Mouse (Mus musculus): ENCODE measurements around the gene Ccdc153. TPM values are rescaled to one million over a fixed set of nuclear protein-coding genes. Genes with fewer than 3 reads are reported as not detected.
A peak's percentile ranks its signal among the peaks of the same experiment; 100 is the strongest.

Gene Ccdc153
- total and polyA plus RNA-seq, 2 experiments from 2014 or later = not detected

GRCm38 (mm10) chr9:44234479-44235427, 5.7 kb upstream of the Ccdc153 start:
- ATAC-seq (ENCODE audit: insufficient read depth, low read depth) = no peak
- Histone ChIP-seq H3K27ac (ENCODE audit: low read depth) (peak overlapping the region; percentile 69), H3K9me3 (replicated peaks; ENCODE audit: control insufficient read depth, low read length) (no peaks in the 10 kb centered on the region), H3K36me3 (replicated peaks; ENCODE audit: control insufficient read depth, insufficient read depth, low read length) (no peaks in the 10 kb centered on the region), H3K4me2 (ENCODE audit: low read depth, low read length) (peak overlapping the region; percentile 52), H3K9ac (replicated peaks; ENCODE audit: low read depth, low read length) (peak overlapping the region; percentile 49; the same call in 1 of the 2 replicates), H3K4me1 (ENCODE audit: control insufficient read depth, insufficient read depth) (peaks cover 21% of the 10 kb centered on the region), H3K27me3 (ENCODE audit: control insufficient read depth, insufficient read depth, low read length) (no peaks in the 10 kb centered on the region), H3K4me3 (ENCODE audit: low read depth, low read length) (peak overlapping the region; percentile 75)
- 0 out of 2 replicates have a peak, but pooled peaks have one; percentile 2 for TF ChIP-seq EP300 (IDR thresholded peaks at IDR 0.05; ENCODE audit: low read depth)
- no peak for TF ChIP-seq CTCF (IDR thresholded peaks at IDR 0.05; ENCODE audit: low read depth)
- peak; percentile 68 for DNase-seq (ENCODE audit: low spot score)
- WGBS = 20% methylated on average over 19 of the region's 19 CpGs

GRCm38 (mm10) chr9:44236601-44237000, 3.9 kb upstream of the Ccdc153 start:
- Histone ChIP-seq H3K9me3 (replicated peaks; ENCODE audit: control insufficient read depth, low read length) (no peaks in the 10 kb centered on the region), H3K36me3 (replicated peaks; ENCODE audit: control insufficient read depth, insufficient read depth, low read length) (no peaks in the 10 kb centered on the region), H3K4me3 (ENCODE audit: low read depth, low read length) (no peak overlapping the region), H3K4me2 (ENCODE audit: low read depth, low read length) (no peak overlapping the region), H3K27me3 (ENCODE audit: control insufficient read depth, insufficient read depth, low read length) (no peaks in the 10 kb centered on the region), H3K27ac (ENCODE audit: low read depth) (peak overlapping the region; percentile 6; the same call in 1 of the 2 replicates), H3K9ac (replicated peaks; ENCODE audit: low read depth, low read length) (no peak overlapping the region), H3K4me1 (ENCODE audit: control insufficient read depth, insufficient read depth) (peaks cover 14% of the 10 kb centered on the region)
- 64% methylated on average over 4 of the region's 4 CpGs for WGBS
- ATAC-seq (ENCODE audit: insufficient read depth, low read depth) (no peak), DNase-seq (ENCODE audit: low spot score) (no peak)
- TF ChIP-seq EP300 (IDR thresholded peaks at IDR 0.05; ENCODE audit: low read depth) (no peak), CTCF (IDR thresholded peaks at IDR 0.05; ENCODE audit: low read depth) (no peak)

- H3K9me3 ChIP-seq (replicated peaks; ENCODE audit: control insufficient read depth, low read length) = no peaks in the 10 kb centered on the region
- H3K27me3 ChIP-seq (ENCODE audit: control insufficient read depth, insufficient read depth, low read length) = no peaks in the 10 kb centered on the region
- DNase-seq (ENCODE audit: low spot score) (no peak), ATAC-seq (ENCODE audit: insufficient read depth, low read depth) (no peak)
- H3K4me2 ChIP-seq (ENCODE audit: low read depth, low read length) = no peak overlapping the region
- peaks cover 9% of the 10 kb centered on the region for H3K4me1 ChIP-seq (ENCODE audit: control insufficient read depth, insufficient read depth)
- no peak overlapping the region for H3K4me3 ChIP-seq (ENCODE audit: low read depth, low read length)
- 67% methylated on average over 4 of the region's 4 CpGs for WGBS
- no peaks in the 10 kb centered on the region for H3K36me3 ChIP-seq (replicated peaks; ENCODE audit: control insufficient read depth, insufficient read depth, low read length)
- peak overlapping the region; percentile 41; the same call in 1 of the 2 replicates for H3K27ac ChIP-seq (ENCODE audit: low read depth)
- TF ChIP-seq EP300 (IDR thresholded peaks at IDR 0.05; ENCODE audit: low read depth) = no peak
- TF ChIP-seq CTCF (IDR thresholded peaks at IDR 0.05; ENCODE audit: low read depth) = no peak
- H3K9ac ChIP-seq (replicated peaks; ENCODE audit: low read depth, low read length) = no peak overlapping the region
Observed at GRCm38 (mm10) chr9:44237128-44237527, 3.3 kb upstream of the Ccdc153 start.

- no peak for DNase-seq (ENCODE audit: low spot score)
- no peaks in the 10 kb centered on the region for H3K9me3 ChIP-seq (replicated peaks; ENCODE audit: control insufficient read depth, low read length)
- WGBS = 71% methylated on average over 17 of the region's 17 CpGs
- H3K4me2 ChIP-seq (ENCODE audit: low read depth, low read length) = no peak overlapping the region
- no peaks in the 10 kb centered on the region for H3K27me3 ChIP-seq (ENCODE audit: control insufficient read depth, insufficient read depth, low read length)
- H3K9ac ChIP-seq (replicated peaks; ENCODE audit: low read depth, low read length) = no peak overlapping the region
- peak overlapping the region; percentile 54; the same call in 1 of the 2 replicates for H3K27ac ChIP-seq (ENCODE audit: low read depth)
- no peak for ATAC-seq (ENCODE audit: insufficient read depth, low read depth)
- no peaks in the 10 kb centered on the region for H3K36me3 ChIP-seq (replicated peaks; ENCODE audit: control insufficient read depth, insufficient read depth, low read length)
- no peak for TF ChIP-seq CTCF (IDR thresholded peaks at IDR 0.05; ENCODE audit: low read depth)
- no peak for TF ChIP-seq EP300 (IDR thresholded peaks at IDR 0.05; ENCODE audit: low read depth)
- H3K4me3 ChIP-seq (ENCODE audit: low read depth, low read length) = no peak overlapping the region
- 0 out of 2 replicates have a peak, but pooled peaks cover 3% of the 10 kb centered on the region for H3K4me1 ChIP-seq (ENCODE audit: control insufficient read depth, insufficient read depth)
Observed at GRCm38 (mm10) chr9:44238501-44239190, 1.8 kb upstream of the Ccdc153 start.

- ATAC-seq (ENCODE audit: insufficient read depth, low read depth) (no peak), DNase-seq (ENCODE audit: low spot score) (peak; percentile 56)
- Histone ChIP-seq H3K4me2 (ENCODE audit: low read depth, low read length) (no peak overlapping the region), H3K9me3 (replicated peaks; ENCODE audit: control insufficient read depth, low read length) (no peaks in the 10 kb centered on the region), H3K36me3 (replicated peaks; ENCODE audit: control insufficient read depth, insufficient read depth, low read length) (no peaks in the 10 kb centered on the region), H3K27me3 (ENCODE audit: control insufficient read depth, insufficient read depth, low read length) (no peaks in the 10 kb centered on the region), H3K27ac (ENCODE audit: low read depth) (no peak overlapping the region), H3K9ac (replicated peaks; ENCODE audit: low read depth, low read length) (no peak overlapping the region), H3K4me3 (ENCODE audit: low read depth, low read length) (no peak overlapping the region), H3K4me1 (ENCODE audit: control insufficient read depth, insufficient read depth) (0 out of 2 replicates have a peak, but pooled peaks cover 2% of the 10 kb centered on the region)
- no peak for TF ChIP-seq EP300 (IDR thresholded peaks at IDR 0.05; ENCODE audit: low read depth)
- TF ChIP-seq CTCF (IDR thresholded peaks at IDR 0.05; ENCODE audit: low read depth) = peak; percentile 72
- 6% methylated on average over 5 of the region's 5 CpGs for WGBS
Observed at GRCm38 (mm10) chr9:44239447-44239846, 1.0 kb upstream of the Ccdc153 start.
